Mouse (Mus musculus) urinary bladder, postnatal 10 days (tissue): Measurements from ENCODE around the gene Timm22.
A peak's percentile ranks its signal among the peaks of the same experiment; 100 is the strongest.

Experiments
- DNase-seq: peaks from one replicate; pipeline ENCODE4 v3.0.0; 2022; ENCODE audit warnings: low spot score

Timm22 gene

GRCm38 (mm10) chr11:76406702-76407583 is at the start of gene Timm22:
Gene Timm22, plus strand, starts transcription at chr11:76406952.
- DNase-seq, result peak; percentile 81

GRCm38 (mm10) chr11:76357464-76357863 is 49.3 kb upstream of the Timm22 start:
- DNase-seq, result no peak

- DNase-seq, result no peak
Observed at GRCm38 (mm10) chr11:76358628-76359320, 48.0 kb upstream of the Timm22 start.

GRCm38 (mm10) chr11:76360255-76360654 is 46.5 kb upstream of the Timm22 start:
- no peak for DNase-seq

GRCm38 (mm10) chr11:76361422-76361821 is 45.3 kb upstream of the Timm22 start:
- no peak for DNase-seq

GRCm38 (mm10) chr11:76363178-76363577 is 43.6 kb upstream of the Timm22 start:
- DNase-seq, result no peak

DNA sequence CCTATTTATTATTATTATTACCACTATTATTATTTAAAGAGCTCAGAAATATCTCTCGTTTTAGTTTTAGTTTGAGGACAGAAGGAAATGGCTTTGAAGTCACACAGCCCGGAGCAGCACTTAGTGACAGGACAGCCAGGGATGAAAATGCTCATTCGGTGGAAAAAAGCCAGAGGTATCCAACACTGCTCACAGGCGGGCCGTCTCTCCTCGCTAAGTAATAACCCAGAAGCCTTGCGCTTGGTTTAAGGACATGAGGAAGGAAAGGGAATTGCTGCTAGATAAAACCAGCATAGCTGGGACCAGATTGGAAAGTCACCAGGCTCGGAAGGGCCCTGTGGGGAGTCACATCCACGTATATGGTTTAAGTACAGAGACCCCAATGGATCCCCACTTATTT is 43.1 kb upstream of the Timm22 start:
- no peak for DNase-seq

GRCm38 (mm10) chr11:76364038-76364437 is 42.7 kb upstream of the Timm22 start:
- no peak for DNase-seq

DNA sequence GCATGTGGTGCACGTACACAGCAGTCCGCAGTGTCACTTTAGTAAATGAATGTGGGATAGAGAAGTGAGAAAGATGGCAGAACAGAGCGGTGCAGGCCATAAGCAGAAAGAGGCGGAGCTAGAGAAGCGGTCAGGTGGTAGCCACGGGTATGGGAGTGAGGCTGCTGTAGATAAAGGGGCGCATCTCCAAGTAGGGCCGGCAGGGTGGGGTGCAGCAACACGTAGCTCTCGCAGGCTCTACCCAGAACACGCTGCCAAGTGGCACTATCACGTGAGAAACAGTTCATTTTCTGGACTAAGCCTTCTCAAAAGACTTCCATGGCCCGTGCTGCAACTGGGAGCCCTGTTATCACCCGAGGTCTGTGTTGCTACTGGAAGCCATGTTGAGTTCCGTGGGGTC is 40.0 kb upstream of the Timm22 start:
- no peak for DNase-seq

DNA sequence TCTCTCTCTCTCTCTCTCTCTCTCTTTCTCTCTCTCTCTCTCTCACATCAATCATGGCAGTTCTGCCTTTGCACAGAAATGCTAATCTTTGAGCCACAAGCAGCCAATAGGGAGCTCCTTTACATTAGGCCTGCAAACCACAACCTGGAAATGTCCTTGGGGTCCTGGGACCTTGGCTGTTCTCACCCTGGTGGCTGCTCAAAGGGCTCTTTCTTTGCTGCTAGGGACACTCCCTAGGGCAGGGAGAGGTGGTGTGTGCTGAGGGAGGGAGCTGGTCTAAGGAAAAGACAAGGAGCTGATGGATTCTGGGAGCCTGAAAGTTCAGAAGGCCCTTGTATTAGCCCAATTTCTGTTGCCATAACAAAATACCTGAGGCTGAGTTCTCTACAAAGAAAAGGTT is 36.3 kb upstream of the Timm22 start:
- no peak for DNase-seq

GRCm38 (mm10) chr11:76372120-76372519 is 34.6 kb upstream of the Timm22 start:
- DNase-seq, result no peak

DNA sequence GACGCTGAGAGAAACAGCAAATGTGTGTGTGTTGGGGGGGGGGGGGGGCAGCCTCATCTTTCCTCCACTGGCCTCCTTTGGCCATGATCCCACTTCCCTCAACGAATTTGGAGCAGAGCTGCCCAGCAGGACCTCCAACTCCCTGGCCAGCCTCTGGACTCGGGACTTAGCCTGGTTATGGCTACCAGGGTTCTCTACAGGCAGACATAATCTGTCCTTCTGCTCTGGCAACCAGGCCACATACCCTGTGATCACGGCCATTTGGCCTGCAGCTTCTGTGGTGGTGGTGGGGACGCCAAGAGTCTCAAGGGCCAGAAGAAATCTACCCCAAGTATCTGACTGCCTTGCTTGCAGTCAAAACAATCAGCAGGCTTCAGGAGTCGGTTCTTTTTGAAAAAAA is 34.2 kb upstream of the Timm22 start:
- DNase-seq, result no peak

GRCm38 (mm10) chr11:76374491-76375185 is 32.1 kb upstream of the Timm22 start:
- DNase-seq, result peak; percentile 26

GRCm38 (mm10) chr11:76376425-76376824 is 30.3 kb upstream of the Timm22 start:
- DNase-seq, result no peak

GRCm38 (mm10) chr11:76379921-76380544 is 26.7 kb upstream of the Timm22 start:
- no peak for DNase-seq

DNA sequence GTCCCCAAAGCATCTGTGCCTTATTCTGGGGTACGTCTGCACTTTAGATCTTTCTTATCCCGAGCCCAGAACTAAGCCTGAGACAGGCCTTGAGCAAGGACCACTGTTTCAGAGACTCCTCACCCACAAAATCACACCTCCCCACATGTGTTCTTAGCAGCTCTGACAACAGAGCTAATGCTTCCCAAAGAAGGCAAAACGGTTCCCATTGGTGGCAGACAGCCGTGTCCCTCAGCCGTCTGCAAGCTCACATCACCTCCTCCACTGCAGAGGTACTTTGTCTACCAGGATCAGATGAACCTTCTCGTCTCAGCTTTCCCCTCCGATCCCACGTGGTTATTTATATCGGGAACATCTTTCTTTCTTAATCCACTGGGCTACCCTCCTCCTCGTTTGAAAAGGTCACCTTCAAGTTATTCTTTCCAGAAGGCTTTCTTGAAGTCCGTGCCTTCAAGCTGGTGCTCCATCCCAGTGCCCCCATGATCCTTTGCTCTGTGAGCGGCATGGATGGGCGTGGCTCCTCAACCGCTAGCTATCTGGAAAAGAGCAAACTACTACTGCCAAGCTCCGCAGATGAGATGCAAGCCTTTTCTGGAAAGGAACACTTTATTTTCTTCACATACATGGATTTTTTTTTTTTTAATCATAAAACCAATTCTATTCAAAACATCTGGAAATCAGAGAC is 25.4 kb upstream of the Timm22 start:
- no peak for DNase-seq

DNA sequence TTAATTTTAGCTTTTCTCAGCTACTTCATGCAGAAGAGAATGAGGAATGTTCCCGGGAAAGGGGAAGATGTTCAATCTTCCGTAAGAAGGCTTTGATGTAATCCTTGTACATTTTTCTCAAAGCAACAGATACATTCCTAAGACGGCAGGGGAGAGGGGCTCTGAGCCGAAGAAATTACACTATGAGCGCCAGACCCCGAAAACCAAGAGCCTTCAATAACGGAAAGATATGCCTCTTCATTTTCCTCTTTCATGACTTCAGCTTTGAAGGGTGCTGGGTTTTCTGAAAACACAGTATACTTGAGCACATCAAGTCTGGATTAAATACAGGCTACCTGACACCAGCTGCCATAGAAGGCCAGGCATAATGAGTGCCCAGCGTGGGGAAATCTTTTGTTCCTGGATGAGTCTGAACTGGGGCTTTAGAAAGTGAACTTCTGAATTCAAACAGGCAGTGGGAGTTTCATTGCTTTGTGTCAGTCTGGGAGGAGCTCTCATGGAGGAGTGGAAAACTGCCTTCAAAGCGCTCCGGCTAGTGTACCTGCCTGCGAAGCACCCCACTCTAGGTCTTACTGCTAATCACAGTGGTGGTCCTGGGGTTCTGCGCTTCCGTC is 23.9 kb upstream of the Timm22 start:
- DNase-seq, result no peak

DNA sequence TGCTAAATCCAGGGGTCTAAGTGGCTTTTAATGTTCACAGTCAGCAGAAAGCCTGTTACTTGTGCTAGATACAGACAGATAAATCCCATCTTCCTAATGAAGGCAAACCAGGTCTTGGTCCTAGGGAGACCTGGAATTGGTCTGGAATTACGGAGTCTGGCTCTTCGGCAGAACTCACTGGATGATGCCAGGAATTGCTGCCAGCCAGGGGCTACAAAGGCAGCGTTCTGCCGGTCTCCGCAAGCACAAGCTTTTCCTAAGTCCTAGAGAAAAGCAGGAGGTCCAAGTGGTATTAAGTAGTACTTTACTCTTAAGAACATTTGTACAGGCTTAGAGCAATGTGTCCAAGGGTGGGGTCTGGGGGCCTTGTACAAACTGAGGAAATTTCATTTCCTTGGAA is 22.4 kb upstream of the Timm22 start:
- DNase-seq, result no peak

- no peak for DNase-seq
Observed at GRCm38 (mm10) chr11:76385017-76385416, 21.7 kb upstream of the Timm22 start.

GRCm38 (mm10) chr11:76385746-76386145 is 21.0 kb upstream of the Timm22 start:
- DNase-seq, result no peak

GRCm38 (mm10) chr11:76387097-76387496 is 19.7 kb upstream of the Timm22 start:
- no peak for DNase-seq
